7 mouse cellular contexts compared by ENCODE assay signal in the genomic region with DNA sequence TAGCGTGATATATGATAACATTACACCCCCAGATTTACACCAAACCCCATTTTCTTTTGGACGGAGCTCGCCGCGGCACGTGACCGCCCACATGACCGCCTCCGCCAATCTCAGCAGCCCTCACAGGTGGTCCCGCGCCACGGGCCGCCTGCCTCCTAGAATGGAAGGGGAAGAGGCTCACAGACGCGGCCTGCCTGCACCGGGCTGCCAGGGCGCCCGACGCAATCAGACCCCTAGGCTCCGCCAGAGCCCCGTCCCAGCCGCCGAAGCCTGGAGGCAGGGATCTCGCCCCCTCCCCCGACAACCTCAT. TPM values are rescaled to one million over a fixed set of nuclear protein-coding genes. Genes with fewer than 3 reads are reported as not detected.
DNase-seq lines count a peak whose midpoint lies in the region; ATAC-seq and TF ChIP-seq lines count a peak whose summit lies in the region.

No protein-coding gene starts in this region.

- ATAC-seq in embryonic facial prominence, embryonic 13.5 days (ENCODE audit: insufficient number of reproducible peaks, insufficient read depth, low FRiP score, low TSS enrichment, low read depth) = no peak
- peak; percentile 46; the same call in 1 of the 2 replicates for ATAC-seq in hindbrain, embryonic 13.5 days (ENCODE audit: low FRiP score)

- TF ChIP-seq POLR2A in myocyte (IDR thresholded peaks at IDR 0.05; ENCODE audit: insufficient read length, low read depth) = peak; percentile 84

- peaks cover 100% of the 10 kb centered on the region for H3K27me3 ChIP-seq in embryonic facial prominence, embryonic 13.5 days
- H3K27me3 ChIP-seq in hindbrain, embryonic 13.5 days = peaks cover 100% of the 10 kb centered on the region
- H3K27me3 ChIP-seq in myocyte (ENCODE audit: control insufficient read depth, insufficient read depth, insufficient read length) = no peaks in the 10 kb centered on the region

- no peaks in the 10 kb centered on the region for H3K36me3 ChIP-seq in embryonic facial prominence, embryonic 13.5 days
- H3K36me3 ChIP-seq in hindbrain, embryonic 13.5 days = no peaks in the 10 kb centered on the region
- H3K36me3 ChIP-seq in myocyte (ENCODE audit: control insufficient read depth, insufficient read depth) = no peaks in the 10 kb centered on the region

- peak; percentile 90 for DNase-seq in adrenal gland, adult 2 months
- DNase-seq in liver = peak; percentile 64
- no peak for DNase-seq in layer of hippocampus, adult 9-10 months (ENCODE audit: low spot score)
- no peak for DNase-seq in layer of hippocampus, postnatal 36 days

- no peak overlapping the region for H3K27ac ChIP-seq in embryonic facial prominence, embryonic 13.5 days
- H3K27ac ChIP-seq in hindbrain, embryonic 13.5 days = no peak overlapping the region

- H3K9ac ChIP-seq in embryonic facial prominence, embryonic 13.5 days = no peak overlapping the region
- no peak overlapping the region for H3K9ac ChIP-seq in hindbrain, embryonic 13.5 days

- under 1% methylated on average over 25 of the region's 25 CpGs for WGBS in embryonic facial prominence, embryonic 13.5 days
- under 1% methylated on average over 24 of the region's 25 CpGs for WGBS in hindbrain, embryonic 13.5 days

- peak overlapping the region; percentile 30 for H3K4me3 ChIP-seq in embryonic facial prominence, embryonic 13.5 days
- peak overlapping the region; percentile 33 for H3K4me3 ChIP-seq in hindbrain, embryonic 13.5 days
- peak overlapping the region; percentile 89 for H3K4me3 ChIP-seq in myocyte

- H3K9me3 ChIP-seq in embryonic facial prominence, embryonic 13.5 days = no peaks in the 10 kb centered on the region
- H3K9me3 ChIP-seq in hindbrain, embryonic 13.5 days = no peaks in the 10 kb centered on the region

- H3K4me1 ChIP-seq in embryonic facial prominence, embryonic 13.5 days = peaks cover 27% of the 10 kb centered on the region
- H3K4me1 ChIP-seq in hindbrain, embryonic 13.5 days (replicated peaks) = peaks cover 28% of the 10 kb centered on the region

- H3K4me2 ChIP-seq in embryonic facial prominence, embryonic 13.5 days = peak overlapping the region; percentile 51
- peak overlapping the region; percentile 44 for H3K4me2 ChIP-seq in hindbrain, embryonic 13.5 days
- H3K4me2 ChIP-seq in myocyte (ENCODE audit: low read depth) = peak overlapping the region; percentile 88

- H3K79me2 ChIP-seq in myocyte (ENCODE audit: control insufficient read depth, insufficient read depth) = peaks cover 17% of the 10 kb centered on the region

- H3ac ChIP-seq in myocyte (ENCODE audit: control insufficient read depth, insufficient read length) = peak overlapping the region; percentile 46

TF ChIP-seq in myocyte, 11 proteins besides CTCF, POLR2A, EP300 and RAD21:
- TF ChIP-seq TCF12 (IDR thresholded peaks at IDR 0.05; ENCODE audit: insufficient read depth, poor library complexity, severe bottlenecking) (no peak), REST (IDR thresholded peaks at IDR 0.05; ENCODE audit: insufficient read depth, insufficient read length) (no peak), MYOD1 (IDR thresholded peaks at IDR 0.05; ENCODE audit: control insufficient read depth in 1 of 3, insufficient read length in 2 of 3, low read depth in 2 of 3) (peak in 2 of 3 experiments; percentile 51 to 67), CEBPB (IDR thresholded peaks at IDR 0.05; ENCODE audit: insufficient read depth, poor library complexity, severe bottlenecking) (no peak), USF1 (IDR thresholded peaks at IDR 0.05; ENCODE audit: low read depth) (peak; percentile 95), MAX (IDR thresholded peaks at IDR 0.05; ENCODE audit: low read depth) (no peak), TCF3 (IDR thresholded peaks at IDR 0.05; ENCODE audit: insufficient read length, low read depth) (no peak), SRF (IDR thresholded peaks at IDR 0.05; ENCODE audit: control insufficient read depth, insufficient read length, low read depth) (no peak), POLR2AphosphoS2 (IDR thresholded peaks at IDR 0.05; ENCODE audit: insufficient read length, low read depth) (peak; percentile 83), E2F4 (IDR thresholded peaks at IDR 0.05; ENCODE audit: insufficient read depth) (no peak), MYOG (IDR thresholded peaks at IDR 0.05; ENCODE audit: control insufficient read depth in 1 of 3, insufficient read depth in 1 of 3, insufficient read length in 2 of 3, low read depth in 2 of 3) (peak in 2 of 3 experiments; percentile 30 to 42)
TF ChIP-seq in myocyte: peak in this region for 4.

RNA-seq across cellular contexts. Expression of gene Hoxa7, which starts 4.2 kb away (rescaled TPM):
- total RNA-seq in adrenal gland, adult 2 months (2021) = 10 to 100 TPM; 15.3 to 30.3 TPM
- 21.3 and 26.8 TPM in 2 replicates for polyA plus RNA-seq in adrenal gland, adult 2 months (2012; rRNA removed)
- polyA plus RNA-seq in embryonic facial prominence, embryonic 13.5 days (2015; fragmentation: Nextera tagmentation; extraction: Ambion mirVana) = not detected in 2 replicates
- polyA plus RNA-seq in hindbrain, embryonic 13.5 days (2015; fragmentation: Nextera tagmentation; extraction: Ambion mirVana) = 7.4 and 14.9 TPM in 2 replicates
- 11.9 TPM for polyA plus RNA-seq in myocyte (2012; fragmentation: generic; extraction: Trizol)
- not detected for total RNA-seq in layer of hippocampus, postnatal 36 days (2021)

RNA-seq across cellular contexts. Expression of gene Gm28308, which starts 4.3 kb away (rescaled TPM):
- total RNA-seq in adrenal gland, adult 2 months (2021) = 1 to 10 TPM in 1 of 2 experiments, not detected in 1; 1.0 TPM
- 1.9 and 2.5 TPM in 2 replicates for polyA plus RNA-seq in adrenal gland, adult 2 months (2012; rRNA removed)
- not detected in 2 replicates for polyA plus RNA-seq in embryonic facial prominence, embryonic 13.5 days (2015; fragmentation: Nextera tagmentation; extraction: Ambion mirVana)
- polyA plus RNA-seq in hindbrain, embryonic 13.5 days (2015; fragmentation: Nextera tagmentation; extraction: Ambion mirVana) = not detected in 2 replicates
- polyA plus RNA-seq in myocyte (2012; fragmentation: generic; extraction: Trizol) = 0.52 TPM
- total RNA-seq in layer of hippocampus, postnatal 36 days (2021) = not detected

RNA-seq across cellular contexts. Expression of gene Hoxa3, which starts 4.3 kb away (rescaled TPM):
- 1 to 10 TPM; 2.7 to 5.4 TPM for total RNA-seq in adrenal gland, adult 2 months (2021)
- polyA plus RNA-seq in adrenal gland, adult 2 months (2012; rRNA removed) = 6.8 and 8.1 TPM in 2 replicates
- polyA plus RNA-seq in embryonic facial prominence, embryonic 13.5 days (2015; fragmentation: Nextera tagmentation; extraction: Ambion mirVana) = 0.52 TPM in 1 of 2 replicates, not detected in the other
- 21.8 and 23.8 TPM in 2 replicates for polyA plus RNA-seq in hindbrain, embryonic 13.5 days (2015; fragmentation: Nextera tagmentation; extraction: Ambion mirVana)
- 1.0 TPM for polyA plus RNA-seq in myocyte (2012; fragmentation: generic; extraction: Trizol)
- not detected for total RNA-seq in layer of hippocampus, postnatal 36 days (2021)

RNA-seq across cellular contexts. Expression of gene Hoxa6, which starts 8.9 kb away (rescaled TPM):
- total RNA-seq in adrenal gland, adult 2 months (2021) = 1 to 10 TPM; 1.9 to 4.5 TPM
- 3.6 and 3.8 TPM in 2 replicates for polyA plus RNA-seq in adrenal gland, adult 2 months (2012; rRNA removed)
- 0.81 TPM in 1 of 2 replicates, not detected in the other for polyA plus RNA-seq in embryonic facial prominence, embryonic 13.5 days (2015; fragmentation: Nextera tagmentation; extraction: Ambion mirVana)
- polyA plus RNA-seq in hindbrain, embryonic 13.5 days (2015; fragmentation: Nextera tagmentation; extraction: Ambion mirVana) = 16.3 and 28.0 TPM in 2 replicates
- 0.88 TPM for polyA plus RNA-seq in myocyte (2012; fragmentation: generic; extraction: Trizol)
- not detected for total RNA-seq in layer of hippocampus, postnatal 36 days (2021)

RNA-seq across cellular contexts. Expression of gene Hoxa5, which starts 13.0 kb away (rescaled TPM):
- 10 to 100 TPM; 13.6 to 22.8 TPM for total RNA-seq in adrenal gland, adult 2 months (2021)
- 12.9 and 16.3 TPM in 2 replicates for polyA plus RNA-seq in adrenal gland, adult 2 months (2012; rRNA removed)
- polyA plus RNA-seq in embryonic facial prominence, embryonic 13.5 days (2015; fragmentation: Nextera tagmentation; extraction: Ambion mirVana) = 0.18 and 4.8 TPM in 2 replicates
- polyA plus RNA-seq in hindbrain, embryonic 13.5 days (2015; fragmentation: Nextera tagmentation; extraction: Ambion mirVana) = 116 and 150 TPM in 2 replicates
- 1.6 TPM for polyA plus RNA-seq in myocyte (2012; fragmentation: generic; extraction: Trizol)
- not detected for total RNA-seq in layer of hippocampus, postnatal 36 days (2021)

Comparison
In these comparisons a context has a peak if more than half of its experiments do, and no peak if none do; other contexts are left out.
1. DNase-seq: peak in adrenal gland, adult 2 months (single experiment) and liver (single experiment); none in layer of hippocampus, adult 9-10 months (single experiment) and layer of hippocampus, postnatal 36 days (0 of 2).
2. H3K4me3 ChIP-seq: peak in every context shown above with its lines; median percentile 89 in myocyte; 33 in hindbrain, embryonic 13.5 days; 30 in embryonic facial prominence, embryonic 13.5 days.
3. Peak in every context shown above with its lines, with median percentiles within 50 percentile points of each other: H3K4me2 ChIP-seq.